Mouse (Mus musculus) C2C12 (cell line): Measurements from ENCODE around the gene Dapk1.

Experiments used
- CEBPB ChIP-seq: IDR thresholded peaks from one replicate; pipeline ENCODE4 v1.6.1; 2011; ENCODE audit warnings: low read depth, mild to moderate bottlenecking, control low read depth, moderate library complexity
- CTCF ChIP-seq: IDR thresholded peaks from one replicate; pipeline ENCODE4 v1.5.1; 2011; ENCODE audit not compliant: control insufficient read depth, insufficient read depth, insufficient read length
- MAX ChIP-seq: IDR thresholded peaks from one replicate; pipeline ENCODE4 v1.6.1; 2011; ENCODE audit warnings: mild to moderate bottlenecking, control low read depth
- USF1 ChIP-seq: IDR thresholded peaks from one replicate; pipeline ENCODE4 v1.6.1; 2011; ENCODE audit warnings: low read depth, mild to moderate bottlenecking, control low read depth, moderate library complexity

DNA sequence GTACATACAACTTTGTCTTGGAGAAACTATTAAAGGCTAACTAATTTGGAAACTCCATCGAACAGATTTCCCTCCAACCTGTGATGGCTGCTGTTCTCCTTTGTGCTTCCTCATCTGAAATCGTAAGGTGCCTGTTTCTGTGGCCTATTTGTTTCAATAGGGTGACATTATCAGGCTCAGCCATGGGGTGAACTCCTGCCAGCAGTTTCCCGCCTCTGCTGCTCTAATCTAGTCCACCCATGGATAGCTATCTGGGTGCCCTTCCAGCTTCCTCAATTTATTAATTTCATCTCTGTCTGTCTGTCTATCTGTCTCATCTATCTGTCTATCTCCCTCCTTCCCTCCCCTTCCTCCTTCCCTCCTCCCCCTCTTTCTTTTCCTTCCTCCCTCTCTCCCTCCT, 53.5 kb downstream of the Dapk1 start:
- TF ChIP-seq CTCF = no peak
- TF ChIP-seq CEBPB = no peak
- no peak for TF ChIP-seq MAX
- no peak for TF ChIP-seq USF1
